Mouse (Mus musculus) intestine, postnatal 0 days (tissue): ENCODE measurements around the gene Zfp128. TPM values are rescaled to one million over a fixed set of nuclear protein-coding genes. Genes with fewer than 3 reads are reported as not detected.

Source experiments
- ATAC-seq: fragments of 200-750 bp; cut with Nextera tagmentation; 2 replicates; pipeline ENCODE4 v1.8.0; 2017; ENCODE audit warnings: mild to moderate bottlenecking, moderate TSS enrichment, moderate library complexity
- H3K27ac ChIP-seq: fragments of 300-500 bp; sonication (generic); 2 replicates; pipeline ENCODE4 v1.5.1; 2014; ENCODE audit warnings: mild to moderate bottlenecking, low read depth, low read length, moderate library complexity
- H3K27me3 ChIP-seq: fragments of 300-500 bp; sonication (generic); replicated peaks from 2 replicates; pipeline ENCODE4 v1.6.1; 2014; ENCODE audit warnings: low read length, mixed read lengths; ENCODE audit not compliant: control insufficient read depth, insufficient read depth
- H3K36me3 ChIP-seq: fragments of 300-500 bp; sonication (generic); 2 replicates; pipeline ENCODE4 v1.6.1; 2014; ENCODE audit warnings: mild to moderate bottlenecking, moderate library complexity; ENCODE audit not compliant: control insufficient read depth, insufficient read depth
- H3K4me1 ChIP-seq: fragments of 300-500 bp; sonication (generic); replicated peaks from 2 replicates; pipeline ENCODE4 v1.6.1; 2014; ENCODE audit warnings: antibody characterized with exemption, low read length, mixed read lengths; ENCODE audit not compliant: control insufficient read depth, insufficient read depth
- H3K4me2 ChIP-seq: fragments of 300-500 bp; sonication (generic); replicated peaks from 2 replicates; pipeline ENCODE4 v1.6.1; 2014; ENCODE audit warnings: low read depth, mild to moderate bottlenecking, moderate library complexity
- H3K4me3 ChIP-seq: fragments of 300-500 bp; sonication (generic); 2 replicates; pipeline ENCODE4 v1.5.1; 2014; ENCODE audit warnings: low read depth, low read length
- H3K9ac ChIP-seq: fragments of 300-500 bp; sonication (generic); 2 replicates; pipeline ENCODE4 v1.6.1; 2014; ENCODE audit warnings: mild to moderate bottlenecking, low read depth, low read length
- H3K9me3 ChIP-seq: fragments of 300-500 bp; sonication (generic); 2 replicates; pipeline ENCODE4 v1.6.1; 2016; ENCODE audit warnings: mixed run types; ENCODE audit not compliant: control insufficient read depth
- CTCF ChIP-seq: sonication (generic); IDR thresholded peaks from 2 replicates; pipeline ENCODE4 v1.5.1; 2016; ENCODE audit warnings: low read depth, mild to moderate bottlenecking, control low read depth, antibody characterized with exemption, moderate library complexity
- WGBS: fragments of 180-500 bp; shearing (Covaris S2); extraction: QIAGEN DNeasy Blood & Tissue Kit; methylation state at CpG from one replicate; pipeline ENCODE4 v1.1.7; 2014; 5-methylcytosine and 5-hydroxymethylcytosine counted together
- polyA plus RNA-seq: library from polyadenylated mRNA; unstranded; fragments of >200 nt; fragmentation: Nextera tagmentation; extraction: Ambion mirVana; gene quantifications from 2 replicates; pipeline ENCODE4 v1.2.1, GENCODE M21; 2015

The Zfp128 gene
- polyA plus RNA-seq, 1 experiment from 2014 or later = 1.2 TPM

DNA sequence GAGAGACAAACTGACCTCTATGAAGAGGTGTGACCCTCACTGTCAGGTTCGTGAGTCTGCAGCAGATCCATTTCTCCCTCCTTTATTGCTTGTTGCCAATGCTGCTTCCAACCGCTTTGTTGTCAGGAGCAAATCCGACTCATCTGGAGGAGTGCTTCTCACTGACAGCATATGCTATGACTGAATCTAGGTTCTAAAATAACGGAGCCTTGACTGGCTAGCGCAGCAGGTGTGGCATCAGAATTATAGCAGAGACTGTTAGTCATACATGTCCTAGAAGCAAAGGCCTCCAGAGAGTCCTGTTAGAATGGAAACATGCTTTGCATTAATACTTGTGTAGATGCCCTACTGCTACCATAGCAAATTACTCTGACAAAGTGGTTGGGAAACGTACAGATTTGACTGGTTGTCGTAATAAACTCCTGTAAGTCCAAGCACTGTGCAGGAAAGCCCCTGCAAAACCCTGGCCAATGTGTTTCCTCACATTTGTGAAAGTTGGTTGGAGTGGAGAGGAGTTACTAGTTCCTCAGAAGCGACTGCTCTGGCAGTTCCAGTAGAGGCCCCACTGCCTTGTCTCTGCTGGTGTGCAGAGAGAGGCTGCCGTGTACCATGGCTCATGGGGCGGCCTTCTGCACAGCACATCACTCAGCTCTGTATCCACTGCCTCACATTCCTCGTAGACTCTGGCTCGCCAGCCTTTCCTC is 5.7 kb downstream of the Zfp128 start:
- Histone ChIP-seq H3K36me3 (peaks cover 39% of the 10 kb centered on the region; the same call in 1 of the 2 replicates), H3K4me1 (no peaks in the 10 kb centered on the region; the same call in 1 of the 2 replicates), H3K4me3 (no peak overlapping the region), H3K27ac (no peak overlapping the region), H3K9ac (no peak overlapping the region), H3K4me2 (no peak overlapping the region), H3K27me3 (no peaks in the 10 kb centered on the region), H3K9me3 (no peaks in the 10 kb centered on the region)
- TF ChIP-seq CTCF = no peak
- ATAC-seq = no peak
- WGBS = 93% methylated on average over 12 of the region's 12 CpGs

DNA sequence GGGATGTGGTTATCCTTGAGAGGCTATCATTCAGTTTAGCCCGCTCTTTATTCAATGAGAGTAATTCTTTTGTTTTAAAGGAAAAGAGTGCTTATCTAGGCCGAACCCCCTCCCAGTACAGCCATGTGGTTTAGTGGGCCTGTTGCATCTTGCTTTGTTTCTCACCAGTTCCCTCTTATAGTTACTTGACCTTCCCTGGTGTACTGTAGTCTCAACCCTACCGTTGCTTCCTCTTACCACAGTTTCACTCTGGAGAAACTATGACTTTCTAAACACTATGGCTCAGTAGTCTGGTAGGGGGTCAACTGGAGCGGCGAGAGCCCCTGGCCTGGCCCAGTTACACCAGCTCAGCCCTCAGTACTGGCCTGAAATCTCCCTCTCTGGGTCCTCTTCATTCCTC is 6.6 kb downstream of the Zfp128 start:
- Histone ChIP-seq H3K4me2 (no peak overlapping the region), H3K9me3 (no peaks in the 10 kb centered on the region), H3K27ac (no peak overlapping the region), H3K36me3 (peaks cover 40% of the 10 kb centered on the region; the same call in 1 of the 2 replicates), H3K4me1 (no peaks in the 10 kb centered on the region), H3K9ac (no peak overlapping the region), H3K4me3 (no peak overlapping the region), H3K27me3 (no peaks in the 10 kb centered on the region)
- TF ChIP-seq CTCF = no peak
- WGBS = 87% methylated on average over 5 of the region's 5 CpGs
- ATAC-seq = no peak

DNA sequence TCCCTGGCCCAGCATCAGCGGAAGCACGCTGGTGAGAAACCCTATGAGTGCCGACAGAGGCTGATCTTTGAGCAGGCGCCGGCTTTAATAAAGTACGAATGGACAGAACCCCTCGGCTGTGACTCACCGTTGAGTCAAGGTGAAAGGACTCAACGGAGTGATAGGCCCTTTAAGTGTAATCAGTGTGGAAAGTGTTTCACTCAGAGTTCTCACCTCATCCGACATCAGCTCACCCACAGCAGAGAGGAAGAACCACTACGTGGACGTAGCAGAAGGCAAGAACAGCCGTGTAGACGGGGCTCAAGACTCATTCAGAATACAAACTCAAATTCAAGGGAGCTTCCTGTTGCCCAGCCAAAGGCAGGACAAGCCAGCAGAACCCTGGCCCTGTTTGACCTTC is 10.0 kb downstream of the Zfp128 start:
- Histone ChIP-seq H3K9me3 (no peaks in the 10 kb centered on the region), H3K27me3 (no peaks in the 10 kb centered on the region), H3K4me1 (no peaks in the 10 kb centered on the region), H3K4me2 (no peak overlapping the region), H3K36me3 (peaks cover 32% of the 10 kb centered on the region; the same call in 1 of the 2 replicates), H3K27ac (no peak overlapping the region), H3K9ac (no peak overlapping the region), H3K4me3 (no peak overlapping the region)
- no peak for ATAC-seq
- 92% methylated on average over 14 of the region's 14 CpGs for WGBS
- no peak for TF ChIP-seq CTCF

DNA sequence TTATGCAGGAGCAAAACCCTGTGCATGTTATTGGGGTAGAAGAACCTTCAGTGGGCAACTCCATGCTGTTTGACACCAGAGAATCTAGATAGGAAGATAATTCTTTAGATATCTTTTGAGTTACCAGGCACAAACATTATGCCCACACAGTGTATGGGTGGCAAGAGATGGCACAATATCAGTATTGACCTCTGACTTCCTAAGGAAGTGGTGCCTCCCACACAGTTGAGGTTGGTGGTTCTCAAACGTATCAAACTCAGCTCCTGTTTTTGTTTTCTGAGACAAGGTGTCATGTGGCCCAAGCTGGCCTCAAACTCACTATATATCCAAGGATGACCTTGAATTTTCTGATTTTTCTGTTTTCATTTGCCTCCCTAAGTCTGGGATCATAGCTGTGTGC is 10.4 kb downstream of the Zfp128 start:
- H3K4me3 ChIP-seq = no peak overlapping the region
- H3K36me3 ChIP-seq = peaks cover 28% of the 10 kb centered on the region; the same call in 1 of the 2 replicates
- no peak for ATAC-seq

DNA sequence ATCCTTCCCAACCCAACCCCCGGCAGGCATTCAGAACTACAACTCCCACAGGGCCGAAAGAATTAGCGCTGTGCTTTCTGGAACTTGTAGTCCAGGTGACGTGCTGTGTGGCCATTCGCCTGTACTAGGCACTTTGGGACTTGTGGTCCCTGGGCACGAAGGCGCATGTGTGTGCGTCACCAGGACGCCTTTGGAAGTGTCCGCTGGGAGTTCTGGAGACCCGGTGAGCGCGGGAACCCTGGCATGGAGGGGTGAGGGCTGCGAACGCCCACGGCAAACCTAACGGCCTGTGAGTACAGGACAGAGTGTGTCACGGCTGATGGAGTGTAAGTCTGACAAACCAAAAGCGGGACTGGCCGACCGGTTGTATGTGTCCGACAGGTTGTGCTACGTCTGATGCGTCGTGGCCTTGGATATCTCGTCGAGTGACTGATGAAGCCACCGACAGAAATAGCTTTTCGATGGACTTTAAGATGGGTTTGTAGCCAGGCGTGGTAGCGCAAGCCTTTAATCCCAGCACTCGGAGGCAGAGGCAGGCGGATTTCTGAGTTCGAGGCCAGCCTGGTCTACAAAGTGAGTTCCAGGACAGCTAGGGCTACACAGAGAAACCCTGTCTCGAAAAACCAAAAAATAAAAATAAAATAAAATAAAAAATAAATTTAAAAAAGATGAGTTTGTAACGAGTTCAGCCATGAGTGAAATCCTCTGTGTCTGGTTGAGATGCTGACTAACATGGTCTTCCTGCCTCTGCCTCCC is 16.9 kb downstream of the Zfp128 start, which contains the start of gene Zscan22:
Zscan22 (plus strand) TSS at position 161 of the 756 bp plus-strand sequence.
- H3K4me2 ChIP-seq = peak within 1 kb of the TSS; percentile 62
- H3K27ac ChIP-seq = no peak within 1 kb of the TSS
- peak; percentile 100 for ATAC-seq
- H3K4me1 ChIP-seq = peaks cover 5% of the 10 kb centered on the region; the same call in 1 of the 2 replicates
- peak within 1 kb of the TSS; percentile 51 for H3K9ac ChIP-seq
- no peaks in the 10 kb centered on the region for H3K36me3 ChIP-seq
- no peaks in the 10 kb centered on the region for H3K27me3 ChIP-seq
- peak within 1 kb of the TSS; percentile 55 for H3K4me3 ChIP-seq
- 5% methylated on average over 36 of the region's 36 CpGs for WGBS
- TF ChIP-seq CTCF = no peak
- no peaks in the 10 kb centered on the region for H3K9me3 ChIP-seq

More for the DNA sequence above, 10.4 kb downstream of the Zfp128 start:
- Histone ChIP-seq H3K27me3 (no peaks in the 10 kb centered on the region), H3K4me1 (no peaks in the 10 kb centered on the region), H3K27ac (no peak overlapping the region), H3K9me3 (no peaks in the 10 kb centered on the region), H3K4me2 (no peak overlapping the region), H3K9ac (no peak overlapping the region)
- TF ChIP-seq CTCF = no peak
- 79% methylated on average over 1 of the region's 1 CpGs for WGBS

DNA sequence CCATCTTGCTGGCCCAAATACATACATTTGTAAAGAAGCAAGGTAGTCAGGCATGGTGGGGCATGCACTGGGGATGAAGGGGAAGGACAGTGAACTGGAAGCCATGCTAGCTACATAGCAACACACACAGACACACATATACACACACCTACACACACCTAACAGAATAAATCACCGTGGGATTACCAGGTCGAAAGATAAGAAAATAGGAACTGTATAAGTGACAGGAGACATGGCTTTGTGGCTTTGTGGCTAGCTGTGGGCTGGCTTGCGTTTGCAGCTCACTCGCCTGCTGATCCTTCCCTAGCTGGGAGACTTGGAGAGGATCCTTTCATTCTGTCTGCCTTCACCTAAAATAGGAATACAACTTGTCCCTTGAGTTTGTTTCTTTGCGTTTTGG is 20.5 kb downstream of the Zfp128 start:
- no peak for TF ChIP-seq CTCF
- H3K4me1 ChIP-seq = peaks cover 5% of the 10 kb centered on the region; the same call in 1 of the 2 replicates
- H3K9ac ChIP-seq = no peak overlapping the region
- H3K4me3 ChIP-seq = no peak overlapping the region
- no peak overlapping the region for H3K27ac ChIP-seq
- H3K4me2 ChIP-seq = no peak overlapping the region
- peaks cover 16% of the 10 kb centered on the region for H3K36me3 ChIP-seq
- H3K27me3 ChIP-seq = no peaks in the 10 kb centered on the region
- ATAC-seq = no peak
- WGBS = 88% methylated on average over 5 of the region's 5 CpGs
- no peaks in the 10 kb centered on the region for H3K9me3 ChIP-seq
